Mouse (Mus musculus) frontal cortex, postnatal 36 days (tissue): ENCODE data around the gene Meiob.
A peak's percentile ranks its signal among the peaks of the same experiment; 100 is the strongest.

ENCODE experiments used
- DNase-seq, 2 experiments: peaks; one replicate each; pipeline ENCODE4 v3.0.0; 2022; ENCODE audit warnings: low spot score in 2 of 2

Meiob gene

GRCm38 (mm10) chr17:24821351-24822280 lies 17.5 kb downstream of the Meiob start:
- DNase-seq = no peak

- peak in 1 of 2 experiments; percentile 9 for DNase-seq
These were observed 35.8 kb downstream of the Meiob start, which contains the start of gene Hagh for GRCm38 (mm10) chr17:24839842-24840241. Gene Hagh (plus strand): TSS chr17:24840143.

DNA sequence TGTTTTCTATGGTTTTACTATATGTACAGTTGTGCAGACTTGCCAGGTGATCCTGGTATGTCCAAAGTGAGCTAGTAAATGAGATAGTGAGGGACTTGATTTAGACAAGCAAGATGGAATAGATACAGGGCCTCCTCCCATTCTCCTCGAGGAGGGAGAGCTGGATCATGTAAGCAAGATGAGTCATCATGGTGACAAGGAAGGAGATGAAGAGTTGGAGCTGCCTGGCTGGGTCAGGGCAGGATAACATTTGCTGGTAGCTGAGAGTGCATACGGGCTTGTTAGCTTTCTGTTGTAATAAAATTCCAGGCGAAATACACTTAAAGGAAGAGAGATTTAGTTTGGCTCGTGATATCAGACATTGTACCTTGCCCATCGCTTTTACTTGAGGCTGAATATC lies 36.3 kb downstream of the Meiob start:
- DNase-seq = no peak

GRCm38 (mm10) chr17:24841133-24841532 lies 37.0 kb downstream of the Meiob start:
- no peak for DNase-seq

GRCm38 (mm10) chr17:24842631-24843030 lies 38.5 kb downstream of the Meiob start:
- DNase-seq = no peak

DNA sequence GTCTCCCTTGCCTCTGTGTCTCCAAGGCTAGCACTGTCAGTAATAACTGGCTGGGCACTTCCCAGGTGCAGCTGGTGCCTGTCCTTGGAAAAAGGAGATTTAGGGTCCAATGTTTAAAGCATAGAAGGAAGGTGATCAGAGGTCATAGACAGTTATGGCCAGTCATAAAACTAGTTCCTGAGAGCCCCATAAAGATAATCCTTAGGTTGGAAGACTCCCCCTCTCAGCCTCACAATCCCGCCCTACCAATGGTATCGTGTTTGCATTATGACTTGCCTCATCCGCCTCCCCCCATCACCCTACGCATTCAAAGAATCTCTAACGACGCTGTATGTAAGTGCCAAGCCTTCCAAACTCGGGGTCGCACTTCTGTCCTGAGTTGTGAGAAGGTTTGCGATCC lies 40.4 kb downstream of the Meiob start:
- DNase-seq = no peak

- DNase-seq = no peak
These were observed 43.3 kb downstream of the Meiob start for GRCm38 (mm10) chr17:24847386-24847785.

- no peak for DNase-seq
These were observed 44.5 kb downstream of the Meiob start for GRCm38 (mm10) chr17:24848600-24849031.

GRCm38 (mm10) chr17:24849733-24850064 lies 45.6 kb downstream of the Meiob start:
- no peak for DNase-seq

- peak; percentile 96 for DNase-seq
These were observed 46.1 kb downstream of the Meiob start, which contains the start of gene Fahd1 for GRCm38 (mm10) chr17:24850065-24850772. Gene Fahd1 (minus strand): TSS chr17:24850364.

DNA sequence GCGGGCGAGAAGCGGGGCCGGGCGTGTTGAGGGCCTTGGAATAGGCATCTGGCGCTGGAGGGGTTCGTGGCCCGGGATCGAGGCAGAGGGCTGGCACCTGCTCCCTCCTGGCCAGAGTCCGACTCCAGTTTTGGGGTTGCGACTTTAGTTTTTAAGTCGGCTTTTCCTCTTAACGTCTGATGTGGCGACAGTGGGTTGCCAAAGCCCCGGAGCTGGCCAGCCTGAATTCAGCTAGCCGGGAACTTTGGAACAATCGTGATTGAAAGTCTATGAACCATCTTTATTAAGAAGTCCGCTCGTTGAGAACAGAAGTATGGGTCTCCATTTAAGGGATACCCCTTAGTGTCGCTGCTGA lies 46.7 kb downstream of the Meiob start:
- DNase-seq = no peak

- no peak for DNase-seq
These were observed 47.5 kb downstream of the Meiob start for GRCm38 (mm10) chr17:24851381-24852125.

- DNase-seq = no peak
These were observed 51.9 kb downstream of the Meiob start for GRCm38 (mm10) chr17:24855838-24856464.

- no peak for DNase-seq
These were observed 52.5 kb downstream of the Meiob start for GRCm38 (mm10) chr17:24856589-24856988.

GRCm38 (mm10) chr17:24857831-24858470 lies 53.9 kb downstream of the Meiob start:
- DNase-seq = no peak

GRCm38 (mm10) chr17:24858967-24859366 lies 54.9 kb downstream of the Meiob start:
- no peak for DNase-seq

- no peak for DNase-seq
These were observed 56.0 kb downstream of the Meiob start for GRCm38 (mm10) chr17:24860076-24860475.

GRCm38 (mm10) chr17:24861785-24862184 lies 57.7 kb downstream of the Meiob start:
- no peak for DNase-seq

DNA sequence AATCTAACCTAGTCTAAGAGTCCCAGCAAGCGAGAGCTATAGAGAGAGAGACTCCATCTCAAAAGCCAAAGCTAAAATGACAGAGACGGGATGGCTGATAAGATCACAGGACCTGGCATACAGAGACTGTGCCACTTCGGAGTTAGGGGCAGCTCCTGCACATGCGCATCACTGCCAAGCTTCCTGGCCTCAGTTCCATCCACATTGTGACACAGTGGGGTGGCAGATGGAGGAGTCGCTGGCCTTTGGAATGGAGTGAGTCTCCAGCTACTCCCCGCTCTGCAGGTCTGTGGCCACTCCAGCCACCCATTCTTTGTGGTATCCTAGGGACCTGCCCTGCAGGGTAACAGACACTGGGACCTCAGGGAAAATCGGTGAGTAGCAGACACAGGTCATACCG lies 61.7 kb downstream of the Meiob start, which contains the start of gene Igfals:
Gene Igfals (plus strand): TSS at position 222 of the 400 bp plus-strand sequence.
- no peak for DNase-seq

- DNase-seq = peak in 1 of 2 experiments; percentile 52
These were observed 63.8 kb downstream of the Meiob start for GRCm38 (mm10) chr17:24867914-24868313.
